Mouse (Mus musculus): ENCODE results near the gene Ap1g2.

GRCm38 (mm10) chr14:55098067-55098466 lies 8.3 kb downstream of the Ap1g2 start:
- TF ChIP-seq CTCF (IDR thresholded peaks at IDR 0.05; ENCODE audit: low read depth, low read length) (peak; percentile 64), POLR2A (IDR thresholded peaks at IDR 0.05; ENCODE audit: borderline replicate concordance, low read depth, low read length) (no peak)
